Mouse (Mus musculus) E14TG2a.4 (cell line): ENCODE data around the gene Nrg3.

Experiments used
- CTCF ChIP-seq: conservative IDR thresholded peaks from 2 replicates; pipeline ENCODE4 v1.5.1; 2014; ENCODE audit warnings: low read length
- NANOG ChIP-seq: IDR thresholded peaks from 2 replicates; pipeline ENCODE4 v1.6.1; 2014; ENCODE audit warnings: borderline replicate concordance, low read length, mixed read lengths

DNA sequence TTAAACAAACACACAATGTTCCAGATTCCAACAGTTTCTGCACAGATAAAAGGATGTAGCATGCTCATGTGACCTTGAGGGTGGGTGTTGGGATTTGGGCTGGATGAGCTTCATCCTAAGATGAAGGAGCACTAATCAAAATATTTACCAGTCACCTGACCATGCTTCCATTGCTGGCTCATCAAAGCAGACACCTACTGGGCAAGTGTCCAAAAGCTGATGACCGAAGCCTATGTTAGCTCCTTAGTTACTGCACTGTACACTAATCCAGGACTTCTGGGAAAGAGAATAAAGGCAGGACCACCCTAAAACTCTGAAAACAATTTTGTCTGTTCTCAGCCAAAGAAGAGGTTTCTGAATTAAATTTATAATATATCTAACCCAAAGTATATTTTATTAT is 261.4 kb downstream of the Nrg3 start:
- TF ChIP-seq CTCF (no peak), NANOG (no peak)
